Mouse (Mus musculus): ENCODE measurements around the gene Ppp1r36. TPM values are rescaled to one million over a fixed set of nuclear protein-coding genes. Genes with fewer than 3 reads are reported as not detected.

The Ppp1r36 gene
- polyA plus RNA-seq, 1 experiment from 2014 or later = 0.82 TPM

GRCm38 (mm10) chr12:76404836-76405182 is 12.5 kb upstream of the Ppp1r36 start:
- H3K4me1 ChIP-seq (ENCODE audit: control insufficient read depth, insufficient read depth, low read length) = peaks cover 6% of the 10 kb centered on the region
- H3K9ac ChIP-seq (ENCODE audit: low read length) = no peak overlapping the region
- no peak for ATAC-seq (ENCODE audit: insufficient read depth, low FRiP score, low TSS enrichment)
- H3K27me3 ChIP-seq (ENCODE audit: control insufficient read depth, insufficient read depth, low read length) = peaks cover 36% of the 10 kb centered on the region
- 9% methylated on average over 20 of the region's 20 CpGs for WGBS
- H3K27ac ChIP-seq (ENCODE audit: low read depth, low read length) = no peak overlapping the region
- no peaks in the 10 kb centered on the region for H3K36me3 ChIP-seq (ENCODE audit: control insufficient read depth, insufficient read depth, low read length)
- H3K9me3 ChIP-seq (ENCODE audit: control insufficient read depth, low read length) = no peaks in the 10 kb centered on the region
- H3K4me3 ChIP-seq (ENCODE audit: low read depth, low read length) = peak overlapping the region; percentile 63
- no peak for DNase-seq (ENCODE audit: low spot score)
- H3K4me2 ChIP-seq (ENCODE audit: low read depth) = peak overlapping the region; percentile 75

DNA sequence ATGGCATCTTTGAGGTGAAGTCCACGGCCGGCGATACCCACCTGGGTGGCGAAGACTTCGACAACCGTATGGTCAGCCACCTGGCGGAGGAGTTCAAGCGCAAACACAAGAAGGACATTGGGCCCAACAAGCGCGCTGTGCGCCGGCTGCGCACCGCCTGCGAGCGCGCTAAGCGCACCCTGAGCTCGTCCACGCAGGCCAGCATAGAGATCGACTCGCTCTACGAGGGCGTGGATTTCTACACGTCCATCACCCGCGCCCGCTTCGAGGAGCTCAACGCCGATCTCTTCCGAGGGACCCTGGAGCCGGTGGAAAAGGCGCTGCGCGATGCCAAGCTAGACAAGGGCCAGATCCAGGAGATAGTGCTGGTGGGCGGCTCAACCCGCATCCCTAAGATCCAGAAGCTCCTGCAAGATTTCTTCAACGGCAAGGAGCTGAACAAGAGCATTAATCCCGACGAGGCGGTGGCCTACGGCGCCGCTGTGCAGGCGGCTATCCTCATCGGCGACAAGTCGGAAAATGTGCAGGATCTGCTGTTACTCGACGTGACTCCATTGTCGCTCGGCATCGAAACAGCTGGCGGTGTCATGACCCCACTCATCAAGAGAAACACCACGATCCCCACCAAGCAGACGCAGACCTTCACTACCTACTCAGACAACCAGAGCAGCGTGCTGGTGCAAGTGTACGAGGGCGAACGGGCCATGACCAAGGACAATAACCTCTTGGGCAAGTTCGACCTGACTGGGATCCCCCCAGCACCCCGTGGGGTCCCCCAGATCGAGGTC is 12.0 kb upstream of the Ppp1r36 start:
- peak overlapping the region; percentile 63 for H3K4me3 ChIP-seq (ENCODE audit: low read depth, low read length)
- H3K36me3 ChIP-seq (ENCODE audit: control insufficient read depth, insufficient read depth, low read length) = no peaks in the 10 kb centered on the region
- H3K9ac ChIP-seq (ENCODE audit: low read length) = no peak overlapping the region
- WGBS = 3% methylated on average over 64 of the region's 64 CpGs
- ATAC-seq (ENCODE audit: insufficient read depth, low FRiP score, low TSS enrichment) (no peak), DNase-seq (ENCODE audit: low spot score) (peak; percentile 55)
- H3K27ac ChIP-seq (ENCODE audit: low read depth, low read length) = no peak overlapping the region
- peaks cover 6% of the 10 kb centered on the region for H3K4me1 ChIP-seq (ENCODE audit: control insufficient read depth, insufficient read depth, low read length)
- H3K27me3 ChIP-seq (ENCODE audit: control insufficient read depth, insufficient read depth, low read length) = peaks cover 36% of the 10 kb centered on the region
- no peaks in the 10 kb centered on the region for H3K9me3 ChIP-seq (ENCODE audit: control insufficient read depth, low read length)
- peak overlapping the region; percentile 75 for H3K4me2 ChIP-seq (ENCODE audit: low read depth)

- 3% methylated on average over 23 of the region's 23 CpGs for WGBS
- Histone ChIP-seq H3K27ac (ENCODE audit: low read depth, low read length) (no peak overlapping the region), H3K4me2 (ENCODE audit: low read depth) (0 out of 2 replicates have a peak overlapping the region, but pooled peaks have one; percentile 12), H3K4me1 (ENCODE audit: control insufficient read depth, insufficient read depth, low read length) (peaks cover 6% of the 10 kb centered on the region), H3K9ac (ENCODE audit: low read length) (no peak overlapping the region), H3K27me3 (ENCODE audit: control insufficient read depth, insufficient read depth, low read length) (peaks cover 36% of the 10 kb centered on the region), H3K9me3 (ENCODE audit: control insufficient read depth, low read length) (no peaks in the 10 kb centered on the region), H3K36me3 (ENCODE audit: control insufficient read depth, insufficient read depth, low read length) (no peaks in the 10 kb centered on the region), H3K4me3 (ENCODE audit: low read depth, low read length) (peak overlapping the region; percentile 12; the same call in 1 of the 2 replicates)
- ATAC-seq (ENCODE audit: insufficient read depth, low FRiP score, low TSS enrichment) (no peak), DNase-seq (ENCODE audit: low spot score) (peak; percentile 44)
Observed at GRCm38 (mm10) chr12:76405971-76406370, 11.4 kb upstream of the Ppp1r36 start.

DNA sequence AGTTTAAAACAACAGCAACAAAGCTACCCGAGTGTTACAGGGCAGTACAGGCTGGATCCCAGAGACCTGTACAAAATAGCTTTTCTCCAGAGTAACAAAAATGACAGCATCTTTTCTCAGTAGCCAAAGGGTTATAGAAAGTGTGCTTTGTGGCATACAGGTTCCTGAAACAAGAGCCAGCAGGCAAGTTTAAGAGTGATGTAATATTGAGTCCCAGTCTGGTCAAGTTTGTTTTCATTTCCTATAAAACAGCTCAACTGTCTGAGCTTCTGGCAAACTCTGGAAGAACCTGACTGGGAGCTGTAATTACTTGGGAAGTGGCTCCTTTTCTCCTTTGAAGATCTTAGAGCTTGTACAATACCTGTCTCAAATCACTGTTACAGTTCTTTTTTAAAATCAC is 10.2 kb upstream of the Ppp1r36 start:
- Histone ChIP-seq H3K9me3 (ENCODE audit: control insufficient read depth, low read length) (no peaks in the 10 kb centered on the region), H3K4me1 (ENCODE audit: control insufficient read depth, insufficient read depth, low read length) (peaks cover 6% of the 10 kb centered on the region), H3K4me2 (ENCODE audit: low read depth) (no peak overlapping the region), H3K4me3 (ENCODE audit: low read depth, low read length) (no peak overlapping the region), H3K27me3 (ENCODE audit: control insufficient read depth, insufficient read depth, low read length) (peaks cover 36% of the 10 kb centered on the region), H3K27ac (ENCODE audit: low read depth, low read length) (no peak overlapping the region), H3K9ac (ENCODE audit: low read length) (no peak overlapping the region), H3K36me3 (ENCODE audit: control insufficient read depth, insufficient read depth, low read length) (no peaks in the 10 kb centered on the region)
- WGBS = 48% methylated on average over 1 of the region's 1 CpGs
- ATAC-seq (ENCODE audit: insufficient read depth, low FRiP score, low TSS enrichment) (no peak), DNase-seq (ENCODE audit: low spot score) (no peak)

GRCm38 (mm10) chr12:76409166-76409565 is 8.2 kb upstream of the Ppp1r36 start:
- no peak overlapping the region for H3K27ac ChIP-seq (ENCODE audit: low read depth, low read length)
- WGBS = 67% methylated on average over 4 of the region's 4 CpGs
- H3K27me3 ChIP-seq (ENCODE audit: control insufficient read depth, insufficient read depth, low read length) = peaks cover 36% of the 10 kb centered on the region
- H3K36me3 ChIP-seq (ENCODE audit: control insufficient read depth, insufficient read depth, low read length) = no peaks in the 10 kb centered on the region
- no peak overlapping the region for H3K4me2 ChIP-seq (ENCODE audit: low read depth)
- ATAC-seq (ENCODE audit: insufficient read depth, low FRiP score, low TSS enrichment) (no peak), DNase-seq (ENCODE audit: low spot score) (no peak)
- no peak overlapping the region for H3K9ac ChIP-seq (ENCODE audit: low read length)
- peaks cover 6% of the 10 kb centered on the region for H3K4me1 ChIP-seq (ENCODE audit: control insufficient read depth, insufficient read depth, low read length)
- no peaks in the 10 kb centered on the region for H3K9me3 ChIP-seq (ENCODE audit: control insufficient read depth, low read length)
- no peak overlapping the region for H3K4me3 ChIP-seq (ENCODE audit: low read depth, low read length)

DNA sequence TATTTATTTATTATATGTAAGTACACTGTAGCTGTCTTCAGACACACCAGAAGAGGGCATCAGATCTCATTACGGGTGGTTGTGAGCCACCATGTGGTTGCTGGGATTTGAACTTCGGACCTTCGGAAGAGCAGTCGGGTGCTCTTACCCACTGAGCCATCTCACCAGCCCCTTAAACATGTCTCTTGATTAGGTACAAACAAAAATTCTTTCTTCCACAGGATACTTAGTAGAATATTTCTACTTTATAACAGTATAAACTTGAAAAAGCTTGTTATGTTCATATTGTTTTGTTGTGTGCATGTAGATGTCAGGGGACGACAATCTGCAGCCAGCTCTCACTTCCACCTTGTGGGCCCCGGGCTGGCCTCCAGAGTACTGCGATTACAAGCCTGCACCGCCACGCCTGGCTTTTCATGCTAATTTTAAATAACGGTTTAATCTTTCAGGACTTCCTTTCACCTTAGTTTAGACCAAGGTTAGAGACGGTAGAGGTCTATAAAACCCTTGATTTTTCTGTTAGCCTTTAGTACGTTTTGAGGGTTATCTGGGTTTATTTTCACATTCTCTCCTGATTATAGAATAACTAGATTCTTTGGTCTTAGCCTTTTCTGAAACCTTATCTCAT is 1.8 kb upstream of the Ppp1r36 start:
- H3K27ac ChIP-seq (ENCODE audit: low read depth, low read length) = no peak overlapping the region
- H3K4me2 ChIP-seq (ENCODE audit: low read depth) = no peak overlapping the region
- 86% methylated on average over 11 of the region's 12 CpGs for WGBS
- no peaks in the 10 kb centered on the region for H3K27me3 ChIP-seq (ENCODE audit: control insufficient read depth, insufficient read depth, low read length)
- 0 out of 2 replicates have a peak, but pooled peaks cover 2% of the 10 kb centered on the region for H3K4me1 ChIP-seq (ENCODE audit: control insufficient read depth, insufficient read depth, low read length)
- no peaks in the 10 kb centered on the region for H3K9me3 ChIP-seq (ENCODE audit: control insufficient read depth, low read length)
- H3K36me3 ChIP-seq (ENCODE audit: control insufficient read depth, insufficient read depth, low read length) = no peaks in the 10 kb centered on the region
- H3K4me3 ChIP-seq (ENCODE audit: low read depth, low read length) = no peak overlapping the region
- DNase-seq (ENCODE audit: low spot score) (no peak), ATAC-seq (ENCODE audit: insufficient read depth, low FRiP score, low TSS enrichment) (no peak)
- H3K9ac ChIP-seq (ENCODE audit: low read length) = no peak overlapping the region

DNA sequence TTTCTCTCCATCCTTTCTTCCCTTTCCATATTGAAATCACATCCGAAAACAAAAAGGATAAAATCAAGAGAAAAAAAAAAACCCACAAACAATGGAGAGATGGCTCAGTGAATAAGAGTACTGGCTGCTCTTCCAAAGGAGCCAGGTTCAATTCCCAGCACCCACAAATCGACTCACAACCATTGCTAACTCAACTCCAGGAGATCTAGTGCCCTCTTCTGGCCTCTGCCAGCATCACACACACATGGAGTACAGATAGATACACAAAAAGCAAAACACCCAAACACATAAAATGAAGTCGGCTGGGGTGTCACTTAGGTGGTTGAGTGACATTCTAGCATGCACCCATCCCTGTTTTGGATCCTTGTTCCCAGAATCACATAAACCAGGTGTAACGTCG is 1.0 kb downstream of the Ppp1r36 start:
- Histone ChIP-seq H3K27me3 (ENCODE audit: control insufficient read depth, insufficient read depth, low read length) (no peaks in the 10 kb centered on the region), H3K4me3 (ENCODE audit: low read depth, low read length) (no peak overlapping the region), H3K4me2 (ENCODE audit: low read depth) (no peak overlapping the region), H3K9me3 (ENCODE audit: control insufficient read depth, low read length) (no peaks in the 10 kb centered on the region), H3K4me1 (ENCODE audit: control insufficient read depth, insufficient read depth, low read length) (0 out of 2 replicates have a peak, but pooled peaks cover 2% of the 10 kb centered on the region), H3K36me3 (ENCODE audit: control insufficient read depth, insufficient read depth, low read length) (no peaks in the 10 kb centered on the region), H3K9ac (ENCODE audit: low read length) (no peak overlapping the region), H3K27ac (ENCODE audit: low read depth, low read length) (no peak overlapping the region)
- ATAC-seq (ENCODE audit: insufficient read depth, low FRiP score, low TSS enrichment) = no peak
- WGBS = 94% methylated on average over 5 of the region's 5 CpGs
- DNase-seq (ENCODE audit: low spot score) = no peak

DNA sequence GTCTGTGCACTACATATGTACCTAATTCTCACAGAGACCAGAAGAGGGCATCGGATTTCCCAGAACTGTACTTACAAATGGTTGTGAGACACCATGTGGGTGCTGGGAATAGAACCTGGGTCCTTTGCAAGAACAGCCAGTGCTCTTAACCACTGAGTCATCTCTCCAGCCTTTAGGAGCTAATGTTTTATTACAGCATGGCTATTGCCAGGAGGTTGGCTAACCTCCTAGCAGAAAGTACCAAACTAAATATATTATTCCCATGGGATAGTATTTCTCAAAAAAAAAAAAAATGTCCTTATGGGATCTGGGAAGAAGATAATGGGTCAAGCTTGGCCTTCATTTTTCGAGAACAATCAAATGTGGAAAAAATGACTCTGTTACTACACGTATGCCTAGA is 7.9 kb downstream of the Ppp1r36 start:
- ATAC-seq (ENCODE audit: insufficient read depth, low FRiP score, low TSS enrichment) (no peak), DNase-seq (ENCODE audit: low spot score) (no peak)
- WGBS = 89% methylated on average over 3 of the region's 3 CpGs
- no peaks in the 10 kb centered on the region for H3K4me1 ChIP-seq (ENCODE audit: control insufficient read depth, insufficient read depth, low read length)
- no peaks in the 10 kb centered on the region for H3K27me3 ChIP-seq (ENCODE audit: control insufficient read depth, insufficient read depth, low read length)
- H3K4me2 ChIP-seq (ENCODE audit: low read depth) = no peak overlapping the region
- no peaks in the 10 kb centered on the region for H3K36me3 ChIP-seq (ENCODE audit: control insufficient read depth, insufficient read depth, low read length)
- H3K4me3 ChIP-seq (ENCODE audit: low read depth, low read length) = no peak overlapping the region
- H3K9me3 ChIP-seq (ENCODE audit: control insufficient read depth, low read length) = no peaks in the 10 kb centered on the region
- no peak overlapping the region for H3K27ac ChIP-seq (ENCODE audit: low read depth, low read length)
- no peak overlapping the region for H3K9ac ChIP-seq (ENCODE audit: low read length)

DNA sequence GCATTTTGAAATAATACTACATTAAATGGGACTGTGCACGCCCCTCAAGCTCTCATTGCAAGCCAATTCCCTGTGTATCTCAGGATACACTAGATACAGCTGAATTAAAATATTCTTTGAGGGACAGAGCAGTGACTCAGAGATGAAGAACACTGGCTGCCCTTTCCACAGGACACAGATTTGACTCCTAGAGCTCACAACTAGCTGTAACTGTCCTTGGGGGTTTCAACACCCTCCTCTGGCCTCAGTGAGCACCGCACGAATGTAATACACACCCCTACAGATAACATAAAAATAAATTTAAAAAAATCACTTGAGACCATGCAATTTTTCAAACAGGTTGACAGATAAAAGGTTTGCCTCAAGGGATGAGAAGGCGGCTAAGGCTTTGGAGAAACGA is 10.2 kb downstream of the Ppp1r36 start:
- Histone ChIP-seq H3K27ac (ENCODE audit: low read depth, low read length) (no peak overlapping the region), H3K4me2 (ENCODE audit: low read depth) (no peak overlapping the region), H3K36me3 (ENCODE audit: control insufficient read depth, insufficient read depth, low read length) (no peaks in the 10 kb centered on the region), H3K9me3 (ENCODE audit: control insufficient read depth, low read length) (no peaks in the 10 kb centered on the region), H3K27me3 (ENCODE audit: control insufficient read depth, insufficient read depth, low read length) (no peaks in the 10 kb centered on the region), H3K4me1 (ENCODE audit: control insufficient read depth, insufficient read depth, low read length) (no peaks in the 10 kb centered on the region), H3K9ac (ENCODE audit: low read length) (no peak overlapping the region), H3K4me3 (ENCODE audit: low read depth, low read length) (no peak overlapping the region)
- ATAC-seq (ENCODE audit: insufficient read depth, low FRiP score, low TSS enrichment) (no peak), DNase-seq (ENCODE audit: low spot score) (no peak)
- 60% methylated on average over 5 of the region's 5 CpGs for WGBS
